In the genomic region with DNA sequence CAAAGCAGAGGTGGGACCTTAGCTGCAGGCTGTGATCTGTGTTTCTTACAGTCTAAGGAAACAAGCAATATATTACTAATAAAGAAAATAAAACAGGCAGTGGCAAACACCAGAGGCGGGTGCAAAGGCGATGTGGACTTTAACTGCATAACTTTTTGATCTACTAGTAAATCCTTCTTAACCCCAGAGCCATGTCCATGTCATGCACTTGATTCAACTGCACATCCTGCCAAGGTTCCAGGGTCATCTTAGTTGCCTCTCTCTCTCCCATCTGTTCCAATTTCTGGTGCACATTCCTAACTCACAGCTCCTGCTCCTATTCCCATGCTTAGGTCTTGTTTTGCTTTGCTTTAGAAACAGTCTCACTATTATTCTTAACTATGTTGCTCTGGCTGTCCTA, we compare ENCODE assay signal across 22 mouse cellular contexts.
DNase-seq lines count a peak whose midpoint lies in the region; ATAC-seq and TF ChIP-seq lines count a peak whose summit lies in the region.
"Had no signal": no experiment of that assay in that cellular context is flagged by ENCODE, and none has a peak within 500 bp of the region (broad histone marks: within the 10 kb centered on the region; RNA-seq: fewer than 3 reads in every experiment).

No protein-coding gene starts in this region.

- no peak overlapping the region for H3K4me2 ChIP-seq in liver, embryonic 16.5 days (ENCODE audit: low read depth, low read length)
- H3K4me2 ChIP-seq in kidney, postnatal 0 days (ENCODE audit: low read length): no peak overlapping the region

- no peak overlapping the region for H3K4me3 ChIP-seq in liver, embryonic 16.5 days (ENCODE audit: low read depth, low read length)
- H3K4me3 ChIP-seq in kidney, postnatal 0 days (replicated peaks; ENCODE audit: low read depth, low read length): no peak overlapping the region
- H3K4me3 ChIP-seq: myocyte had no signal

- no peak overlapping the region for H3K9ac ChIP-seq in liver, embryonic 16.5 days (ENCODE audit: low read depth, low read length)
- no peak overlapping the region for H3K9ac ChIP-seq in kidney, postnatal 0 days (ENCODE audit: low read depth, low read length)
- H3K9ac ChIP-seq: embryonic facial prominence, embryonic 15.5 days; limb, embryonic 13.5 days; liver, embryonic 15.5 days; midbrain, embryonic 12.5 days had no signal

- H3K27me3 ChIP-seq in liver, embryonic 16.5 days (ENCODE audit: control insufficient read depth, insufficient read depth, low read depth, low read length): no peaks in the 10 kb centered on the region; the same call in 1 of the 2 replicates
- no peaks in the 10 kb centered on the region; the same call in 1 of the 2 replicates for H3K27me3 ChIP-seq in kidney, postnatal 0 days (ENCODE audit: insufficient read depth, low read length)
- H3K27me3 ChIP-seq: embryonic facial prominence, embryonic 15.5 days had no signal

- H3K27ac ChIP-seq in liver, embryonic 16.5 days (ENCODE audit: low read length): peak overlapping the region; percentile 33; the same call in 1 of the 2 replicates
- H3K27ac ChIP-seq in kidney, postnatal 0 days: 0 out of 2 replicates have a peak overlapping the region, but pooled peaks have one; percentile 6
- H3K27ac ChIP-seq: embryonic facial prominence, embryonic 15.5 days; forebrain, embryonic 13.5 days; heart, embryonic 15.5 days; hindbrain, embryonic 12.5 days; liver, embryonic 15.5 days; midbrain, embryonic 12.5 days; neural tube, embryonic 13.5 days had no signal

- H3K4me1 ChIP-seq in liver, embryonic 16.5 days (ENCODE audit: control insufficient read depth, low read depth, low read length): no peaks in the 10 kb centered on the region
- H3K4me1 ChIP-seq in kidney, postnatal 0 days (replicated peaks; ENCODE audit: insufficient read depth, low read length): no peaks in the 10 kb centered on the region
- H3K4me1 ChIP-seq: hindbrain, embryonic 12.5 days; liver, embryonic 15.5 days; midbrain, embryonic 12.5 days; neural tube, embryonic 13.5 days had no signal

- peak; percentile 35 for DNase-seq in kidney, adult 11 months
- no peak for DNase-seq in kidney, postnatal 10 days
- no peak for DNase-seq in liver
- DNase-seq in kidney, postnatal 0 days (ENCODE audit: low spot score): no peak
- no peak for DNase-seq in left cerebral cortex, postnatal 25 days (ENCODE audit: low spot score in 2 of 2)
- DNase-seq in thymus, postnatal 25 days: no peak
- DNase-seq: cerebellum, adult 18-20 months; cerebellum, postnatal 25 days; gastrocnemius, postnatal 10 days; lung, postnatal 4 days had no signal

- no peaks in the 10 kb centered on the region for H3K9me3 ChIP-seq in liver, embryonic 16.5 days (replicated peaks; ENCODE audit: control insufficient read depth, low read length)
- no peaks in the 10 kb centered on the region for H3K9me3 ChIP-seq in kidney, postnatal 0 days (replicated peaks; ENCODE audit: low read length)
- H3K9me3 ChIP-seq: embryonic facial prominence, embryonic 10.5 days; embryonic facial prominence, embryonic 15.5 days; forebrain, embryonic 13.5 days; heart, embryonic 15.5 days; hindbrain, embryonic 12.5 days; limb, embryonic 13.5 days; liver, embryonic 15.5 days; megakaryocyte, embryonic 14.5 days; midbrain, embryonic 12.5 days; neural tube, embryonic 13.5 days had no signal

- WGBS in liver, embryonic 16.5 days (ENCODE audit: insufficient replicate concordance): 70% methylated on average over 2 of the region's 2 CpGs
- WGBS in kidney, postnatal 0 days: 79% methylated on average over 2 of the region's 2 CpGs

- no peaks in the 10 kb centered on the region for H3K36me3 ChIP-seq in liver, embryonic 16.5 days (ENCODE audit: control insufficient read depth, insufficient read depth)
- no peaks in the 10 kb centered on the region for H3K36me3 ChIP-seq in kidney, postnatal 0 days (ENCODE audit: insufficient read depth, low read length)
- H3K36me3 ChIP-seq: embryonic facial prominence, embryonic 10.5 days; embryonic facial prominence, embryonic 15.5 days; heart, embryonic 15.5 days; hindbrain, embryonic 12.5 days; limb, embryonic 13.5 days; liver, embryonic 15.5 days; midbrain, embryonic 12.5 days; neural tube, embryonic 13.5 days had no signal

- no peak for ATAC-seq in liver, embryonic 16.5 days (ENCODE audit: low read depth)
- no peak for ATAC-seq in kidney, postnatal 0 days (replicated peaks; ENCODE audit: low FRiP score, low read depth)

- intact Hi-C loops in left cerebral cortex, postnatal 25 days (cut with DNase I): loop anchor here (10.0 kb wide), 1 partner anchor 522 kb away; no protein-coding TSS in a partner anchor

- no peak for TF ChIP-seq CTCF in kidney, postnatal 0 days (IDR thresholded peaks at IDR 0.05; ENCODE audit: low read depth)
